Mouse (Mus musculus) stomach, postnatal 0 days (tissue): ENCODE data around the gene Pla2g4d.

Experiments
- CTCF ChIP-seq: IDR thresholded peaks from 2 replicates; pipeline ENCODE4 v1.5.1; 2016; ENCODE audit warnings: antibody characterized with exemption, low read depth, mild to moderate bottlenecking, moderate library complexity
- EP300 ChIP-seq: optimal IDR thresholded peaks from 2 replicates; pipeline ENCODE3; 2016; ENCODE audit warnings: antibody characterized with exemption

- no peak for TF ChIP-seq CTCF
- TF ChIP-seq EP300, result no peak
Measured at GRCm38 (mm10) chr2:120262876-120263275, 26.1 kb downstream of the Pla2g4d start.
